Mouse (Mus musculus) midbrain, embryonic 16.5 days (tissue): ENCODE data around the gene Trim39. TPM values are rescaled to one million over a fixed set of nuclear protein-coding genes. Genes with fewer than 3 reads are reported as not detected.

Source experiments
- polyA plus RNA-seq: library from polyadenylated mRNA; unstranded; fragments of >200 nt; fragmentation: Nextera tagmentation; extraction: Ambion mirVana; gene quantifications from 2 replicates; pipeline ENCODE4 v1.2.1, GENCODE M21; 2015

The Trim39 gene
- polyA plus RNA-seq, 1 experiment from 2014 or later, result 26.2 TPM

Other genes starting within 250 kb of the Trim39 start
- gene H2-T23, start 239.4 kb downstream of the Trim39 start, polyA plus RNA-seq, result 4.1 and 4.8 TPM in 2 replicates
- 5.3 and 6.2 TPM in 2 replicates for gene H2-T22, start 229.5 kb downstream of the Trim39 start, polyA plus RNA-seq
- not detected in 2 replicates for gene Gm6034, start 229.3 kb downstream of the Trim39 start, polyA plus RNA-seq
- not detected in 2 replicates for gene Gm11127, start 213.9 kb downstream of the Trim39 start, polyA plus RNA-seq
- gene Gm19684, start 150.6 kb downstream of the Trim39 start, polyA plus RNA-seq, result not detected in 2 replicates
- not detected in 2 replicates for gene Gm7030, start 142.8 kb downstream of the Trim39 start, polyA plus RNA-seq
- not detected in 2 replicates for gene Gm8909, start 103.7 kb downstream of the Trim39 start, polyA plus RNA-seq
- not detected in 2 replicates for gene H2-T3, start 82.0 kb downstream of the Trim39 start, polyA plus RNA-seq
- 122 and 135 TPM in 2 replicates for gene Rpp21, start 14.2 kb downstream of the Trim39 start, polyA plus RNA-seq
- gene H2-M10.2, start 14.2 kb upstream of the Trim39 start, polyA plus RNA-seq, result 0.25 and 0.33 TPM in 2 replicates
- not detected in 2 replicates for gene H2-M10.1, start 53.9 kb upstream of the Trim39 start, polyA plus RNA-seq
- not detected in 2 replicates for gene H2-M10.3, start 96.2 kb upstream of the Trim39 start, polyA plus RNA-seq
- not detected in 2 replicates for gene H2-M10.4, start 190.1 kb upstream of the Trim39 start, polyA plus RNA-seq